Mouse (Mus musculus) midbrain, embryonic 12.5 days (tissue): ENCODE results near the gene Gpn1. TPM values are rescaled to one million over a fixed set of nuclear protein-coding genes. Genes with fewer than 3 reads are reported as not detected.

Source experiments
- ATAC-seq: fragments of 200-750 bp; cut with Nextera tagmentation; 2 replicates; pipeline ENCODE4 v1.8.0; 2017; ENCODE audit warnings: low read depth, moderate TSS enrichment, moderate library complexity; ENCODE audit not compliant: low FRiP score
- H3K27ac ChIP-seq: fragments of 300-500 bp; sonication (generic); replicated peaks from 2 replicates; pipeline ENCODE4 v1.5.1; 2016; ENCODE audit warnings: mild to moderate bottlenecking
- H3K27me3 ChIP-seq: fragments of 300-500 bp; sonication (generic); 2 replicates; pipeline ENCODE4 v1.6.1; 2016; ENCODE audit warnings: mild to moderate bottlenecking
- H3K36me3 ChIP-seq: fragments of 300-500 bp; sonication (generic); 2 replicates; pipeline ENCODE4 v1.6.1; 2016
- H3K4me1 ChIP-seq: fragments of 300-500 bp; sonication (generic); 2 replicates; pipeline ENCODE4 v1.6.1; 2016
- H3K4me2 ChIP-seq: fragments of 300-500 bp; sonication (generic); replicated peaks from 2 replicates; pipeline ENCODE4 v1.6.1; 2016; ENCODE audit warnings: mild to moderate bottlenecking, moderate library complexity
- H3K4me3 ChIP-seq: fragments of 300-500 bp; sonication (generic); 2 replicates; pipeline ENCODE4 v1.5.1; 2016; ENCODE audit warnings: mild to moderate bottlenecking
- H3K9ac ChIP-seq: fragments of 300-500 bp; sonication (generic); replicated peaks from 2 replicates; pipeline ENCODE4 v1.6.1; 2016; ENCODE audit warnings: mild to moderate bottlenecking, moderate library complexity
- H3K9me3 ChIP-seq: fragments of 300-500 bp; sonication (generic); 2 replicates; pipeline ENCODE4 v1.6.1; 2016; ENCODE audit warnings: mild to moderate bottlenecking
- WGBS: fragments of 180-500 bp; shearing (Covaris S2); methylation state at CpG from one replicate; pipeline ENCODE4 v1.1.7; 2016; 5-methylcytosine and 5-hydroxymethylcytosine counted together
- polyA plus RNA-seq: library from polyadenylated mRNA; unstranded; fragments of >200 nt; fragmentation: Nextera tagmentation; extraction: Ambion mirVana; gene quantifications from 2 replicates; pipeline ENCODE4 v1.2.1, GENCODE M21; 2016

The Gpn1 gene
- polyA plus RNA-seq, 1 experiment from 2014 or later, result 72.3 TPM

DNA sequence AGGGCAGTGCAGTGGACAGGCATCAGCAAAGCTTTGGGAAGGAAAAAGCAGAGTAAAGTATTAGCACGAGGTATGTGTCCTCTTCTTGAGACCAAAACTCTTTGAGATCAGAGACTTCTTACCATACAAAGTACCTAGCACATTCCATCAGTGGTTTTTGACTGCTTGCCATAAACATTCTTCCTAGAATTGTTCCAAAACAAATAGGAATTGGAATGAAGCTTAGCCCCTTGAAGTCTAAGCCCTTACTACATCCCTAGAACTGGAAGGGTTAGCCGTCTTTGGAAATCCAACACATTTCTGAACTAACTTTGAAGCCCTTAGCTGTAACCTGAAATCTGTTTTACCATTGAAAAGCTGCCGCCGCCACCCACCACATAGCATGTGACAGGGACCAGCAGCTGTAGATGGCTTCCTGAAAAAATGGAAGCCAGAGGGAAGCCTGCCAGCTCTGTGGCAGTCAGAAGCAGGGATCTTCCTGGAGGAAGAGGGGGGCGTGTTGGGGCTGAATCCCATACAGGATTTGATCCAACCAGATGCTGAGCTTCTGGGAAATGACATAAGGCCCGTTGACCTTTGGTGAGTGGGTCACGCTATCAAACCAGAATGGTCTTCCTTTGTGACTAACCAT, 67.6 kb downstream of the Gpn1 start:
- Histone ChIP-seq H3K27ac (no peak overlapping the region), H3K36me3 (peaks cover 32% of the 10 kb centered on the region), H3K4me2 (no peak overlapping the region), H3K4me3 (no peak overlapping the region), H3K4me1 (0 out of 2 replicates have a peak, but pooled peaks cover 2% of the 10 kb centered on the region), H3K9ac (no peak overlapping the region), H3K27me3 (no peaks in the 10 kb centered on the region), H3K9me3 (no peaks in the 10 kb centered on the region)
- 89% methylated on average over 7 of the region's 7 CpGs for WGBS
- ATAC-seq, result no peak

Other genes with a start within 250 kb of the Gpn1 start
- gene Krtcap3, start 243.1 kb upstream of the Gpn1 start, polyA plus RNA-seq, result 3.3 and 4.7 TPM in 2 replicates
- 50.7 and 56.1 TPM in 2 replicates for gene Ift172, start 203.6 kb upstream of the Gpn1 start, polyA plus RNA-seq
- 57.8 and 64.6 TPM in 2 replicates for gene Fndc4, start 198.7 kb upstream of the Gpn1 start, polyA plus RNA-seq
- 0.20 and 0.48 TPM in 2 replicates for gene Gckr, start 197.3 kb upstream of the Gpn1 start, polyA plus RNA-seq
- gene Zfp512, start 42.3 kb upstream of the Gpn1 start, polyA plus RNA-seq, result 99.2 and 103 TPM in 2 replicates
- gene 4930548H24Rik, start 9.0 kb upstream of the Gpn1 start, polyA plus RNA-seq, result 0.22 TPM in 1 of 2 replicates, not detected in the other
- 37.7 and 39.2 TPM in 2 replicates for gene Slc4a1ap, start 32.3 kb downstream of the Gpn1 start, polyA plus RNA-seq
- gene Supt7l, start 33.1 kb downstream of the Gpn1 start, polyA plus RNA-seq, result 29.9 and 30.4 TPM in 2 replicates
- gene Mrpl33, start 102.2 kb downstream of the Gpn1 start, polyA plus RNA-seq, result 196 and 204 TPM in 2 replicates
- 2.0 and 2.4 TPM in 2 replicates for gene Rbks, start 202.9 kb downstream of the Gpn1 start, polyA plus RNA-seq
- 46.4 and 52.6 TPM in 2 replicates for gene Babam2, start 202.9 kb downstream of the Gpn1 start, polyA plus RNA-seq